Mouse (Mus musculus) spleen, adult 2 months (tissue): ENCODE measurements at regions not wholly inside any gene's neighbourhood (a gene's known extent, or its start where the extent isn't known, plus 50 kb on each side); places are given as distances from the start of the nearest gene placed in this dataset.

Experiments used
- CTCF ChIP-seq: fragments of 200-500 bp; IDR thresholded peaks from 2 replicates; pipeline ENCODE4 v1.5.1; 2011; ENCODE audit warnings: mild to moderate bottlenecking, inconsistent platforms; ENCODE audit not compliant: insufficient read depth, insufficient read length, insufficient replicate concordance; ENCODE audit errors: extremely low read depth
- POLR2A ChIP-seq: fragments of 200-500 bp; IDR thresholded peaks from 2 replicates; pipeline ENCODE4 v1.6.1; 2011; ENCODE audit warnings: low read depth, low read length, inconsistent platforms

GRCm38 (mm10) chr3:149349731-149350130, 359.4 kb upstream of the Adgrl2 start:
- TF ChIP-seq POLR2A (no peak), CTCF (no peak)
